Mouse (Mus musculus) cerebellum, adult 2 months (tissue): ENCODE measurements around the gene Kif5c.

Source experiments
- CTCF ChIP-seq: fragments of 200-500 bp; IDR thresholded peaks from 2 replicates; pipeline ENCODE4 v1.5.1; 2011; ENCODE audit warnings: low read depth, mild to moderate bottlenecking, control low read depth, low read length, moderate library complexity, borderline replicate concordance; ENCODE audit not compliant: insufficient read depth
- POLR2A ChIP-seq: fragments of 200-500 bp; IDR thresholded peaks from 2 replicates; pipeline ENCODE4 v1.6.1; 2011; ENCODE audit warnings: low read length, control low read depth, borderline replicate concordance; ENCODE audit not compliant: insufficient read depth

- no peak for TF ChIP-seq CTCF
- no peak for TF ChIP-seq POLR2A
Observed at GRCm38 (mm10) chr2:49691441-49691840, 72.3 kb downstream of the Kif5c start.
